Mouse (Mus musculus): ENCODE measurements around the gene Slc25a33.

DNA sequence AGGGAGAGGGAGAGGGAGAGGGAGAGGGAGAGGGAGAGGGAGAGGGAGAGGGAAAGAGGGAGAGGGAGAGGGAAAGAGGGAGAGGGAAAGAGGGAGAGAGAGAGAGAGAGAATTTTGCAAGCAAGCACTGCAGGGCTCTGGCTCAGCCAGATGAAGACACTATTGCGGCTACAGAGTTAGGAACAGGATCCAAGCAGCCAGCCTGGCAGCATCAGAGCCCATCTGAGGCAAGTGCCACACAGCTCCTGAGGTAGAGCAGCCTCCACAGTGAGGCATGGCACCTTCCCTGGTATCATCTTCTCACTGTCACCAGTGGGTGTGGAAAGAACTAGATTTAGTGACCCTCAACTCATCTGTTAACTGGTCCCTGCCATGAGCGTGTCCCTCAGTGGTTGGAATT lies 24.0 kb upstream of the Slc25a33 start:
- TF ChIP-seq CTCF (conservative IDR thresholded peaks at IDR 0.05; ENCODE audit: insufficient read depth, insufficient read length, low read depth, low read length) (no peak), POLR2A (IDR thresholded peaks at IDR 0.05; ENCODE audit: low read depth, low read length) (no peak)

Measured in kidney, adult 2 months (tissue).